Mouse (Mus musculus) ES-Bruce4 (cell line): ENCODE data around the gene Olfr239. TPM values are rescaled to one million over a fixed set of nuclear protein-coding genes. Genes with fewer than 3 reads are reported as not detected.
"Not testable (repeated sequence)": the region's sequence is repeated elsewhere in the genome, so short reads cannot be mapped to it uniquely, and the experiment has no call there.

Experiments used
- H3K27ac ChIP-seq: 2 replicates; pipeline ENCODE4 v1.5.1; 2012; ENCODE audit warnings: low read length, inconsistent platforms; ENCODE audit not compliant: insufficient read depth
- H3K27me3 ChIP-seq: 2 replicates; pipeline ENCODE4 v1.6.1; 2012; ENCODE audit warnings: mild to moderate bottlenecking, low read length, inconsistent platforms; ENCODE audit not compliant: control insufficient read depth, poor library complexity, insufficient read depth, severe bottlenecking
- H3K36me3 ChIP-seq: 2 replicates; pipeline ENCODE4 v1.6.1; 2012; ENCODE audit warnings: inconsistent platforms, mild to moderate bottlenecking, low read length, moderate library complexity; ENCODE audit not compliant: control insufficient read depth, poor library complexity, insufficient read depth, severe bottlenecking
- H3K4me1 ChIP-seq: one replicate; pipeline ENCODE4 v1.8.1; 2011; ENCODE audit warnings: low read length; ENCODE audit not compliant: control insufficient read depth, insufficient read depth
- H3K4me3 ChIP-seq: 2 replicates; pipeline ENCODE4 v1.5.1; 2011; ENCODE audit warnings: low read depth, mild to moderate bottlenecking, low read length
- H3K9ac ChIP-seq: 2 replicates; pipeline ENCODE4 v1.6.1; 2012; ENCODE audit warnings: low read depth, mild to moderate bottlenecking, inconsistent platforms; ENCODE audit not compliant: poor library complexity, severe bottlenecking
- H3K9me3 ChIP-seq: replicated peaks from 2 replicates; pipeline ENCODE4 v1.6.1; 2012; ENCODE audit warnings: mild to moderate bottlenecking, low read length, inconsistent platforms; ENCODE audit not compliant: control insufficient read depth, poor library complexity, insufficient read depth, severe bottlenecking
- CTCF ChIP-seq: IDR thresholded peaks from one replicate; pipeline ENCODE4 v1.8.1; 2011; ENCODE audit warnings: low read depth, low read length
- EP300 ChIP-seq: IDR thresholded peaks from 2 replicates; pipeline ENCODE4 v1.6.1; 2011; ENCODE audit warnings: low read depth, low read length; ENCODE audit not compliant: insufficient read depth
- POLR2A ChIP-seq: IDR thresholded peaks from one replicate; pipeline ENCODE4 v1.8.1; 2011; ENCODE audit warnings: low read length; ENCODE audit not compliant: insufficient read depth
- polyA plus RNA-seq: library from polyadenylated mRNA; stranded (reverse); fragments of >200 nt; gene quantifications from 2 replicates; pipeline ENCODE4 v1.2.4, GENCODE M21; 2011; ENCODE audit warnings: low read depth; ENCODE audit not compliant: missing spikeins, insufficient read depth, insufficient read length

The Olfr239 gene
- polyA plus RNA-seq: not detected in 2 replicates

DNA sequence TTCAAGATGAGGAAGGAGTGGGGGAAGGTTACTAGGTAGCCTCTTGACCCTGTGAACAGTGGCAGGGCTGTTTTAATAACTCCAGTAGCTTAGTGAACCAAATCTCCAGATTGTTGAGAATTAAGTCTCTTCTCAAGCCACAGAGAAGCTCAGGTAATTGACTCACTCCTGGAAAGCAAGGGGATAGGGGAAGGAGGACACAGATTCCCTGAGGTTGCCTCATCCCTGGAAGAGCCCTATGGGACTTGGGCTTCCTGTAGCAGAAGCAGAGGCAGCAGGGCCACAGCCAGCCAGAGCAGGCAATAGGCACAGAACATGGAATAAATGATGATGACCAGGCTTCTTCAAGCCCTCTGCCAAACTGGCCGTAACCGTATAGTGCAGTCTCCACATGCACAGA is at the start of gene Olfr239:
Gene Olfr239, plus strand, starts transcription at position 301 of the 400 bp plus-strand sequence.
- H3K9ac ChIP-seq, H3K27ac ChIP-seq, H3K4me3 ChIP-seq, H3K36me3 ChIP-seq, H3K9me3 ChIP-seq, H3K27me3 ChIP-seq, H3K4me1 ChIP-seq: not testable (repeated sequence)

DNA sequence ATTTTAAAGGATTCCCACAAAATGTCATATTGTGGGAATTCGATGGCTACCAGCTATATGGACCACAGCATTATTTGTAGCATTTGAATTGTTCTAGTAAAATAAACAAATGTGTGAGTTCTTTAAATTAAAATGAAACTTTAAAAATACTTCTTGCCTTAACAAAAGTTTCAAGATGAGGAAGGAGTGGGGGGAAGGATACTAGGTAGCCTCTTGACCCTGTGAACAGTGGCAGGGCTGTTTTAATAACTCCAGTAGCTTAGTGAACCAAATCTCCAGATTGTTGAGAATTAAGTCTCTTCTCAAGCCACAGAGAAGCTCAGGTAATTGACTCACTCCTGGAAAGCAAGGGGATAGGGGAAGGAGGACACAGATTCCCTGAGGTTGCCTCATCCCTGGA is 23.0 kb upstream of the Olfr239 start, which contains the start of gene Olfr55:
Gene Olfr55, plus strand, starts transcription at position 301 of the 400 bp plus-strand sequence.
- not testable (repeated sequence) for H3K27me3 ChIP-seq, H3K9ac ChIP-seq, H3K27ac ChIP-seq, H3K9me3 ChIP-seq, H3K4me3 ChIP-seq, H3K4me1 ChIP-seq, H3K36me3 ChIP-seq

DNA sequence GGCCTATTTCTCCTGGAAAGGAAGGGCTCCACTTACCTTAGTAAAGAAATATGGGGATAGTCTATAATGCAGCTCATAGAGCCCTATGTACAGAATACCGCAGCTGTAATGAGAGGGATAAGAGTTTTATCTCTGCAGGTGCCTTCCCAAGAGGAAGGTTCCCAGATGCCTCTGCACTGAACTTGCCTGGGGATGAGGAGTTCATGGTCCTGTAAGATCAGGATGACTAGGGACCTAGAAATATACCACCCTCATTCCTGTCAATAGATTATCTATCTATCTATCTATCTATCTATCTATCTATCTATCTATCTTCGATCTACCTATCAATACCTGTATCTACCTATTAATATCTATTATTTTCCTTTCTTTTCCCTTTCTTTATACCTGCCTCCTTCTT is 30.5 kb downstream of the Olfr239 start, which contains the start of gene Olfr1564:
Gene Olfr1564, minus strand, starts transcription at position 101 of the 400 bp plus-strand sequence.
- Histone ChIP-seq H3K9me3 (no peaks in the 10 kb centered on the region), H3K27me3 (no peaks in the 10 kb centered on the region), H3K4me3 (no peak within 1 kb of the TSS), H3K4me1 (no peaks in the 10 kb centered on the region), H3K36me3 (no peaks in the 10 kb centered on the region), H3K9ac (no peak within 1 kb of the TSS), H3K27ac (no peak within 1 kb of the TSS)
- TF ChIP-seq EP300 (no peak), POLR2A (no peak), CTCF (no peak)

DNA sequence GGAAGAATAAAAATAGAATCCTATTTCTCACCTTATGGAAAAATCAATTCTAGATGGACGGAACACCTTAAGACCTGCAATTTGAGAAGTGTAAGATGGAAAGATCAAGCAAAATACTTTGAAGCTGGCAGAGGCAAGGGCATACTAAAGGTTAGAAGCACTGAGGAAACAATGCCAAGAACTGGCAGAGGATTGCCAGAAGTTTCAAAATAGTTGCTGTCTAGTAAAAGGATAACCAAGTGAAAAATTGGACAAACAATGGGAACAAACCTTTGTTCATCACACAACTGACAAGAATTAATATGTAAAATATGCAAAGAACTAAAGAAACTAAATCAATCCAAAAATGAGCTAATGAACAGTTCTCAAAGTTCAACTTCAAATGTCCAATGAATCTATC is 45.5 kb downstream of the Olfr239 start:
- H3K4me3 ChIP-seq, H3K27me3 ChIP-seq, H3K9me3 ChIP-seq, H3K27ac ChIP-seq, H3K9ac ChIP-seq, H3K36me3 ChIP-seq, H3K4me1 ChIP-seq: not testable (repeated sequence)

Other genes with a start within 250 kb of the Olfr239 start
- gene Cyp4f13, start 243.9 kb upstream of the Olfr239 start, polyA plus RNA-seq: 12.7 and 18.8 TPM in 2 replicates
- gene Zfp472, start 225.5 kb upstream of the Olfr239 start, polyA plus RNA-seq: 12.9 and 14.5 TPM in 2 replicates
- 9.9 and 13.5 TPM in 2 replicates for gene Zfp952, start 198.2 kb upstream of the Olfr239 start, polyA plus RNA-seq
- gene Zfp763, start 157.9 kb upstream of the Olfr239 start, polyA plus RNA-seq: 9.5 and 10.5 TPM in 2 replicates
- gene 4921501E09Rik, start 123.2 kb upstream of the Olfr239 start, polyA plus RNA-seq: not detected in 2 replicates
- 5.0 and 5.5 TPM in 2 replicates for gene Zfp563, start 102.0 kb upstream of the Olfr239 start, polyA plus RNA-seq
- 0.21 and 0.23 TPM in 2 replicates for gene Morc2b, start 51.6 kb upstream of the Olfr239 start, polyA plus RNA-seq
- gene Olfr55, start 22.9 kb upstream of the Olfr239 start, polyA plus RNA-seq: not detected in 2 replicates
- gene Olfr1564, start 30.4 kb downstream of the Olfr239 start, polyA plus RNA-seq: 0.43 and 0.52 TPM in 2 replicates
- 13.8 and 14.0 TPM in 2 replicates for gene Zfp955a, start 63.8 kb downstream of the Olfr239 start, polyA plus RNA-seq
- not detected in 2 replicates for gene Olfr63, start 73.4 kb downstream of the Olfr239 start, polyA plus RNA-seq
- 9.3 and 14.8 TPM in 2 replicates for gene Zfp955b, start 98.2 kb downstream of the Olfr239 start, polyA plus RNA-seq
- gene Zfp81, start 167.6 kb downstream of the Olfr239 start, polyA plus RNA-seq: 21.8 and 23.8 TPM in 2 replicates
- gene Zfp101, start 203.3 kb downstream of the Olfr239 start, polyA plus RNA-seq: 14.9 and 19.0 TPM in 2 replicates
- gene Actl9, start 241.6 kb downstream of the Olfr239 start, polyA plus RNA-seq: not detected in 2 replicates